Mouse (Mus musculus): Measurements from ENCODE around the gene B3gnt9.

DNA sequence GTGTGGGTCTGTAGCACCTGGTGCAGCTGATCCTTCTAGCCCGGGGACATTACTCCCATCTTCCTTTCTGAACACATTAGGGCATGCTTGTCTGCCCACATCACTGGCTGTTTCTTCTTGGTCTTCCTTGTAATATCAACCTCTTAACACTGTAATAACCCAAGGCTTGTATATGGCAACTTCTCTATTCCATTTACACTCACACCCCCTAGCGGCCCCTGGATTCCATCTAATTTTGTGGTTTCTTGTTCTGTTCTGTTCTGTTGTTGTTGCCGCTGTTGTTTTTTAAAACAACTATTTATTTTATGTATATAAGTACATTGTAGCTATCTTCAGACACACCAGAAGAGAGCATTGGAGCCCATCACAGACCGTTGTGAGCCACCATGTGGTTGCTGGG, 32.0 kb upstream of the B3gnt9 start:
- TF ChIP-seq CTCF (IDR thresholded peaks at IDR 0.05) (no peak), EP300 (IDR thresholded peaks at IDR 0.05; ENCODE audit: insufficient read depth, low read depth, low read length) (no peak), POLR2A (IDR thresholded peaks at IDR 0.05; ENCODE audit: insufficient read depth, low read depth, low read length) (no peak)

Measured in heart, adult 2 months (tissue).